Mouse (Mus musculus) layer of hippocampus, postnatal 36 days (tissue): ENCODE measurements around the gene Gm17467. TPM values are rescaled to one million over a fixed set of nuclear protein-coding genes. Genes with fewer than 3 reads are reported as not detected.
"Not testable (repeated sequence)": the region's sequence is repeated elsewhere in the genome, so short reads cannot be mapped to it uniquely, and the experiment has no call there.

Source experiments
- DNase-seq, 2 experiments: peaks; one replicate each; pipeline ENCODE4 v3.0.0; 2022
- total RNA-seq, 2 experiments: library from RNA; stranded (reverse); gene quantifications; 2 replicates each; pipeline ENCODE4 v1.2.3; 2021

Gm17467 gene
- not detected for total RNA-seq

GRCm38 (mm10) chrX:123704691-123705090 is at the start of gene Gm17467:
Gene Gm17467, minus strand, starts transcription at chrX:123704791.
- not testable (repeated sequence) for DNase-seq

Other genes starting within 250 kb of the Gm17467 start
- gene Cldn34c2, start 123.1 kb downstream of the Gm17467 start, total RNA-seq, result 1 to 10 TPM in 1 of 2 experiments, not detected in 1; 1.1 TPM
- gene Cldn34c3, start 88.9 kb upstream of the Gm17467 start, total RNA-seq, result not detected